1 mouse cellular context compared by ENCODE assay signal in genomic region chr4:117917402-117917801, GRCm38 (mm10).
TF ChIP-seq lines count a peak whose summit lies in the region.

No protein-coding gene starts in this region.

TF ChIP-seq in MEL, 35 proteins besides CTCF, POLR2A, EP300 and RAD21:
- TF ChIP-seq RCOR1 (IDR thresholded peaks at IDR 0.05; ENCODE audit: low read depth, low read length), result no peak
- no peak for TF ChIP-seq MYC (IDR thresholded peaks at IDR 0.05; ENCODE audit: low read depth, low read length)
- no peak for TF ChIP-seq MEF2A (IDR thresholded peaks at IDR 0.05; ENCODE audit: extremely low read depth, insufficient replicate concordance, low read depth, low read length, poor library complexity, severe bottlenecking)
- TF ChIP-seq MAFK (IDR thresholded peaks at IDR 0.05; ENCODE audit: borderline replicate concordance, low read depth, low read length), result no peak
- TF ChIP-seq MXI1 (IDR thresholded peaks at IDR 0.05; ENCODE audit: low read depth, low read length), result no peak
- no peak for TF ChIP-seq MAZ (IDR thresholded peaks at IDR 0.05; ENCODE audit: low read depth, low read length)
- 0 out of 2 replicates have a peak, but pooled peaks have one; percentile 29 for TF ChIP-seq SIN3A (IDR thresholded peaks at IDR 0.05; ENCODE audit: low read length)
- TF ChIP-seq TBP (IDR thresholded peaks at IDR 0.05; ENCODE audit: low read depth, low read length), result peak; percentile 81
- TF ChIP-seq HCFC1 (IDR thresholded peaks at IDR 0.05; ENCODE audit: low read depth, low read length), result no peak
- peak; percentile 62 for TF ChIP-seq GATA1 (IDR thresholded peaks at IDR 0.05; ENCODE audit: low read depth, low read length)
- peak; percentile 47; the same call in 1 of the 2 replicates for TF ChIP-seq TAL1 (IDR thresholded peaks at IDR 0.05; ENCODE audit: low read length)
- TF ChIP-seq ETS1 (IDR thresholded peaks at IDR 0.05; ENCODE audit: low read depth, low read length), result 0 out of 2 replicates have a peak, but pooled peaks have one; percentile 33
- TF ChIP-seq USF1 (IDR thresholded peaks at IDR 0.05; ENCODE audit: low read depth, low read length), result no peak
- TF ChIP-seq ZC3H11A (IDR thresholded peaks at IDR 0.05; ENCODE audit: low read depth, low read length), result no peak
- no peak for TF ChIP-seq GABPA (IDR thresholded peaks at IDR 0.05; ENCODE audit: low read depth, low read length)
- TF ChIP-seq JUND (IDR thresholded peaks at IDR 0.05; ENCODE audit: low read depth, low read length), result no peak
- TF ChIP-seq POLR2AphosphoS5 (IDR thresholded peaks at IDR 0.05; ENCODE audit: borderline replicate concordance, low read depth, low read length), result no peak
- TF ChIP-seq E2F4 (IDR thresholded peaks at IDR 0.05; ENCODE audit: borderline replicate concordance, low read depth, low read length), result no peak
- TF ChIP-seq ELF1 (IDR thresholded peaks at IDR 0.05; ENCODE audit: low read depth, low read length), result no peak
- no peak for TF ChIP-seq MAX (IDR thresholded peaks at IDR 0.05; ENCODE audit: low read length)
- no peak for TF ChIP-seq UBTF (IDR thresholded peaks at IDR 0.05; ENCODE audit: borderline replicate concordance, insufficient read depth, low read depth, low read length)
- TF ChIP-seq SMC3 (IDR thresholded peaks at IDR 0.05; ENCODE audit: low read depth, low read length), result no peak
- no peak for TF ChIP-seq MYB (IDR thresholded peaks at IDR 0.05; ENCODE audit: low read depth, low read length)
- TF ChIP-seq NRF1 (IDR thresholded peaks at IDR 0.05; ENCODE audit: insufficient read depth, low read depth, low read length, poor library complexity, severe bottlenecking), result no peak
- TF ChIP-seq ZMIZ1 (IDR thresholded peaks at IDR 0.05; ENCODE audit: low read depth, low read length), result no peak
TF ChIP-seq in MEL: peak in this region for 5.
